Comparison of ENCODE assay signal across 15 mouse cellular contexts in the genomic region with DNA sequence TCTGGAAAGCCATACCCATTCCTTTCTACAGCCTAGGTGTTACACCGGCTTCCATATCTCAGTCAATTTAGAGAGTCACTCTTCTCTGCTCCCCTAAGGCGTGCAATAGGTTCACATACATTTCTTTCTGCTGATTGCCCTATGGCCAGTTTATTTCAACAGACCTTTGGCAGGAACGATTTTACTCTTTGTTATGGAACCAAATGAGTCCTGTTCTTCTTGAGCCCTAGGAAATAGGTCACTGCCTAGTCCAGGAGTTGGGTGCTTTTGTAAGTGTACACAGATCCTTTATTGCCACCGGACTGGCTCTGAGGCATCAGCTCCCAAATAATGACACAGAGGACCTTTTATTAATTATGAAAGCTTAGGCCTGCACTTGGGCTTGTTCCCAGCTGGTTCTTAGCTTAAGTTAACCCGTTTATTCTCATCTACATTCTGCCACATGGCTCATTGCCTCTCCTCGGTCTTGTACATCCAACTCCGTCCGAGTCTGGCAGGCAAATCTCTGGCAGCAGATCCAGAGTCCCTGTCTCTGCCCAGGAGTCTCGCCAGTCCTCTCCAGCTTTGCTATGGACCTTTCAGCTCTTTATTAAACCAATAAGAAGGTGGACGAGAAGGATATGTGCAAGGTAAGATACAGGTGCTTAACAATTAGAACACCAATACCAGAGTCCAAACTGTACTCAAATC.
A peak's percentile ranks its signal among the peaks of the same experiment; 100 is the strongest.
DNase-seq lines count a peak whose midpoint lies in the region; ATAC-seq lines count a peak whose summit lies in the region.
"Had no signal": no experiment of that assay in that cellular context is flagged by ENCODE, and none has a peak within 500 bp of the region (broad histone marks: within the 10 kb centered on the region; RNA-seq: fewer than 3 reads in every experiment).

No protein-coding gene starts in this region.

- peak; percentile 1 to 8 for DNase-seq in frontal cortex, postnatal 36 days (ENCODE audit: low spot score in 2 of 2)
- DNase-seq in frontal cortex, postnatal 14 days (ENCODE audit: low spot score in 2 of 2) = no peak
- DNase-seq in right cerebral cortex, adult 2 months (ENCODE audit: low spot score in 2 of 2) = peak; percentile 6 to 16
- no peak for DNase-seq in right cerebral cortex, postnatal 25 days
- peak; percentile 35 to 39 for DNase-seq in cerebellum, postnatal 25 days
- DNase-seq in neural tube, embryonic 10.5 days (ENCODE audit: extremely low spot score, low spot score) = no peak
- DNase-seq in lung, postnatal 10 days = no peak
- DNase-seq: forebrain, postnatal 0 days; liver, embryonic 13.5 days; lung, postnatal 14 days; right cerebral cortex, postnatal 4 days; thymus, adult 18-20 months had no signal

- no peak for ATAC-seq in granulocyte monocyte progenitor cell, adult 5-6 weeks (replicated peaks; ENCODE audit: poor library complexity, severe bottlenecking)
- ATAC-seq: forebrain, postnatal 0 days; intestine, embryonic 16.5 days; Patski had no signal

Comparison
In these comparisons a context has a peak if more than half of its experiments do, and no peak if none do; other contexts are left out.
1. DNase-seq: peak in frontal cortex, postnatal 36 days (2 of 2), right cerebral cortex, adult 2 months (2 of 2) and cerebellum, postnatal 25 days (2 of 2); none in frontal cortex, postnatal 14 days (0 of 2), right cerebral cortex, postnatal 25 days (single experiment), neural tube, embryonic 10.5 days (single experiment) and lung, postnatal 10 days (single experiment).